Mouse (Mus musculus) thymus, postnatal 4 days (tissue): Measurements from ENCODE around the gene Vars2.

ENCODE experiments used
- DNase-seq: peaks from one replicate; pipeline ENCODE4 v3.0.0; 2021

Gene Vars2

GRCm38 (mm10) chr17:35692368-35692767, 25.0 kb upstream of the Vars2 start:
- no peak for DNase-seq

GRCm38 (mm10) chr17:35691811-35692210, 24.4 kb upstream of the Vars2 start:
- peak; percentile 14 for DNase-seq

DNA sequence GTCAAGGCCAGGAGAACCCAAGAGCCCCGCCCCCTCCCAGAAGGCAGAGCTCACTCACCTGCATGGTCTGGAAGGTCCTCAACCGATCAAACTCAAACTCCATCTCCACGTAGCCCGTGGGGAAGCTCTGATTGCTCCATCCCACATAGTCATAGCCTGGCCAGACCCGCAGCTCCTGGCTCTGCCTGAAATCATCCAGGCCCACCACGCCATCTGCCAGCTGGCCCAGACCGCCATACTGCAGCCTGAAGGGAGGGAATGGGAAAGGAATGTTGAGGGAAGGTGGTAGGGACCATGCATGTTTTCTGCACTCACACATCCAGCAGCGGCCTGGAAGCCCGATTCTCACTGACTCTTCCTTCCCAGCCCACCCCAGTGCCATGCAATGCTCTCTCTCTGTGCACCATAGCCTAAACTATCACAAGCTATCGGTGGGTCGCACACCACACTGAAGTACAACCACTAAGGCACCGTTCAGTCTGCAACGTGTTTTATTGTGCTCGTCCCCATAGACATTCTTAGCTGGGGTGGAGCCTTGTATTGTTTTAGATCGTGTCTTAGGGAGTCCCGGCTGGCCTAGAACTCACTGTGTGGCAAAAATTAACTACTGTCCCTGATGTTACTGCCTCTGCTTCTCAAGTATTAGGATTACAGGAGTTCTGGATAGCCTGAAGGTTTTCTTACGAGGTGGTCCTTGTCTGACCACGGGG, 22.7 kb upstream of the Vars2 start:
- no peak for DNase-seq

GRCm38 (mm10) chr17:35688347-35689175, 21.2 kb upstream of the Vars2 start:
- peak; percentile 81 for DNase-seq

- DNase-seq: no peak
Observed at GRCm38 (mm10) chr17:35685061-35685460, 17.7 kb upstream of the Vars2 start.

DNA sequence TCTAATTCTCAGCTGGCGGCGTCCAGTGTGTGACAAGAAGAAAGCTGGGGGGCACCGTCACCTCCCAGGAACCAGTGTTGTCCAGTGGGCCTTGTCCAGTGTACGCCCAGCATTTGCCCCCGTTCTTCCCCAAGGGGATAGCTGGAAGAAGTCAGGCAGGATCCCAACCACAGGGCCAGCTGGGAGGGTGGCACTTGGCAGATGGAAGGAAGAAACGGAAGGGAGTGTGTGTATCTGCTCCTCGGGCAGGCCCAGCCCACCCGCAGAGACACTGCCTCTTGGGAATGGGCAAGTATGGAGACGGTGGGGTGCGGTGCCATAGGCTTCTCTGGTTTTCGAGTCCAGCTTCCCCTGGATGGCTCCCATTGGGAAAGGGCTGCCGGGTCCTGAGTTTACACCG, 14.6 kb upstream of the Vars2 start:
- no peak for DNase-seq

DNA sequence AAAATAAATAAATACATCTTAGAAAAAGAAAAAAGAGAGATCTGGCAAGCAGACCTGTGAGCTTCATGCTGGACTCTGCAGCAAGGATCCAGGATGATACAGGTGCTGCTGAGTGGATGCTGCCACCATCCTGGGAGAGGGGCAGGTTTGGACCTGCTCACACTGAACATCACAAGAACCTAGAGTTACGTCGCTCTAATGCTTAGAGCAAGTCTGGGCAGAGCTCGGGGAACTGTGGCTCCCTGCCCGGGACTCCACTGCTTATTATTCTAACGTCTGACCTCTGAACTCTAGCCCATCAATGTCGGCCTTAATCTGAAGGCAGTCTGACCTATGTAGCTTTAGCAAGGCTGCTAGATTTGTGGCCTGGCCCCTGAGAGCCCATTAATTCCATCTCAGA, 13.2 kb upstream of the Vars2 start:
- no peak for DNase-seq

- peak; percentile 88 for DNase-seq
Observed at GRCm38 (mm10) chr17:35673416-35674035, 6.1 kb upstream of the Vars2 start, which contains the start of gene Gtf2h4. Gene Gtf2h4, minus strand, starts transcription at chr17:35673739.

DNA sequence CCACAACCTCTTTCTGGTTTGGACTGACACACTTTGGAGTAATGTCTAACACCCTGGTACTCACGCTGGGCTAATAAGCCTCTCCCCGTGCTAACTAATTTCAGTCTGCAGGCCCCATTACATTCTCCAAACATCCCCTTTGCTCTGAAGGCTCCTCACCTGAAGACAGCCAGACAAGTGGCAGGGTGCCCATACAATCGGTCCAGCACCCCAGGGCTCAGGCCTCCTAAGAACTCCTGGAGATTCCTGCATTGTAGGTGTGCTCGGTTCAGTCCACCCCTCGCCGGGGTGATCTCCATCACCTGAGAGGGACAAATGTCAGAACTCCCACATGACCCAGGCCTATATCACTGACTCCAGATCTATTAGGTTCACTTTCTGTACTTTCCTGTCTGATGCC, 5.1 kb upstream of the Vars2 start:
- peak; percentile 54 for DNase-seq

- peak; percentile 85 for DNase-seq
Observed at GRCm38 (mm10) chr17:35671846-35672245, 4.5 kb upstream of the Vars2 start.

DNA sequence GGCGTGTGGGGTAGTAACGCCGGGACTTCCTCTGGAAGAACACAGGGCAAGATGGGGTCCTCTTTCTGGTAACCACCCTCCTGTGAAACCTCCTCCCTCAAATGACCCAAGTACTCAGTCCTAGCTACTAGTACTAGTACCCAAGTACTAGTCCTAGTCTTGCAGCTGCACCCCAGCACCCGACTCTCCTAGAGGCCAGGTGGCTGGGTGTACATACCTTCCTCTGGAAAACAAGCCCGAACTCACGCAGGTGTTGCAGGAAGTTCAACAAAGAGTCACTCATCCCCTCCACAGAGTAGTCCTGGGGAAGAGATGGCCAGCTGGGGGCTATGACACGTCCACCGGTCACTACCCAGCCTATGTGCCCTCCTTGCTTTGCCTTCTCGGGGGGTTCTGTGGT, 2.3 kb upstream of the Vars2 start:
- peak; percentile 72 for DNase-seq

- DNase-seq: peak; percentile 71
Observed at GRCm38 (mm10) chr17:35666851-35667256, 538 bp downstream of the Vars2 start.

- DNase-seq: peak; percentile 70
Observed at GRCm38 (mm10) chr17:35665957-35666515, 1.4 kb downstream of the Vars2 start.

DNA sequence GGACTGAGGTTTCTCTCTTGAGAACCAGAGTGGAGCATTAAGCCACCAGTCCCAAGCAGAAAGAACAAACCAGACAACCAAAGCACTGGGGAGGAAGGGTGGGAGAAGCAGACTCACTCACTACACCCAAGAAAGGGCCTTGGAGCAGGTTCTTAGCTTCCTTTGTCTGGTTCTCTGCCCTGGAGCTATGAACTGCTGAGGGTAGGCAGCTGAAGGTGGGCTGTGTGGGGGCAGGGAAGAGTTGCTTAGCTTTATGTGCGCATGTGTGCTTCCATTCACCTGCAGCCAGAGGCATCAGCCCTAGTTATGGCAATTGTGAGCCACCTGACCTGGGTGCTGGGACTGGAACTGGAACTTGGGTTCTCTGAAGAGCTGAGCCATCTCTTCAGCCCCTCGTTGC, 14.3 kb downstream of the Vars2 start:
- peak; percentile 33 for DNase-seq

- DNase-seq: no peak
Observed at GRCm38 (mm10) chr17:35649429-35649828, 18.0 kb downstream of the Vars2 start.

DNA sequence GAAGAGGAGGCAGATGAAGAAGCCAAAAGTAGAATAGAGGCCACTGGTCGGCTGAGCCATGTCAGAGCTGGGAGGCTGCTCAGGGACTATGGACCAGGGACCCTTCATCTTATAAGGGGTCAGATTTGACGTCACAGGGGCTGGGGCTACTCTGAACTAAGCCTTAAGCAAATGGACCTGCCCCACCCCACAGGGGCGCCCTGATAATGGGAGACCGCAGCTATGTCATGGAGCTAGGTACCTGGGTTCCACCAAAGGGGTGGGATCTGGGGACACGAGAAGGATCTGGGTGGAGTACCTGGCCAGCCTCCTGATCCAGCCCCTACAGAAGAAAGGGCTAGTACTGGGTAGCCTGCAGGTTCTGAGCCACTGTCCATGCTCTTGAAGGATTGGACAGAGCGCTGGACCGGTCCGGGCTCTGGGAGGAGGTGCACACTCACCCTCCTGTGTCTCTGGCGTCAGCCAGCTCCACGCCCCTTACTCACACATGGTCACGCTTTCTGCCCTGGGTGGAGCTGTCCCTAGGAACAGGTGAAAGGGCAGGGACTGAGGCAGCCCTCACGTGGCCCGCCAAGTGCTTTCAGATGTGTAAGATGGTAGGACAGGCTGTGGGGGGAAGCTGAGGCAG, 23.7 kb downstream of the Vars2 start, which contains the start of gene Mucl3:
TSS of gene Mucl3 (minus strand) at position 87 of the 628 bp plus-strand sequence.
- DNase-seq: no peak

DNA sequence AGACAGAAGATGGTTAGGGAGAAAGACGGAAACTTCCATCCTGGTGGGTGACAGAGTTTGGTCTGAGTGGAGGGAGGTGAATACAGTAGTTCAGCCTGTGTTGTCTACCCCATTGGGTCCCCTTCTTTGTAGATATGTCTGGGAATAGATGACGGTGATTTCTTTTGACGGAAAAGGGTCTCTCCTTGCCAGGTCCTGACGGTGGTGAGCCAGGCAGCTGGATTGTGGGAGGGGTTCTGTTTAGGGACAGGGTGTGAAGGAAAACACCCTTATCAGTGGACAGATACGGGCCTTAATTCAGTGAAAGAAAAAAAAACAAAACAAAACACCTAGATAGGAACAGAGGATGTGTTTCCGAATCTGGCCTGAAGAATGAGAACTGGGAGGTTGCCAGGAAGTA, 28.0 kb downstream of the Vars2 start:
- no peak for DNase-seq

DNA sequence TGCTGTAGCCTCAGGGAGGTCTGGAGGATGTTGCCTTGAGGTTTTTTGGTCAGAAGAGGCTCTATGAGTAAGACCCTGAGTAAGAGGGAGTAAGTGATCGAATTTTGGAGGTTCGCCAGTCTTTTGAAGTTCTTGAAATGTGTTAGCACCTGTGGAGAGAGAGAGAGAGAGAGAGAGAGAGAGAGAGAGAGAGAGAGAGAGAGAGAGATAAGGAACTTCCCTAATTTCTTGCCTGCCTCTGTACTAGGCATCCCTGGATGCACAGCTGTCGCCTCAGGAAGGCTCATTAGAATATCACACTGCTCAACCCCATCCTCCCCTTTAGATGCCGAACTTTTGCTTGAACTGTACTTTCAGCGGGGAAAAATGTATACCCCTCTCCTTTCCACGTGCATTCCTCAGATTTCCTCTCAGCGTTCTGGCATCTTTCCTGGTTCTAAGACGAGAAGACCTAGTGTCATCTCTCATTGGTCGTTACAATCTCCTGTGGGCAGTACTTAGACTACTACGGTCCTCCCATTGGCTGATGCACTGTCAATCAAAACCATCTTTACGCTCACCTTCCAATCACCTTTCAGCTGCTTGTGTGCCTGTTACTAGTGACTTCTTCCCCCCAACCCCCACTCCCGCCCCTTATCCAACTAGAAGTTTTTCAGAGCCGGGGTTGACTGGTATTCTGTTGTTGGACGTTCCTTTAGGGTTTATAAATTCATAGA, 28.8 kb downstream of the Vars2 start:
- peak; percentile 72 for DNase-seq

DNA sequence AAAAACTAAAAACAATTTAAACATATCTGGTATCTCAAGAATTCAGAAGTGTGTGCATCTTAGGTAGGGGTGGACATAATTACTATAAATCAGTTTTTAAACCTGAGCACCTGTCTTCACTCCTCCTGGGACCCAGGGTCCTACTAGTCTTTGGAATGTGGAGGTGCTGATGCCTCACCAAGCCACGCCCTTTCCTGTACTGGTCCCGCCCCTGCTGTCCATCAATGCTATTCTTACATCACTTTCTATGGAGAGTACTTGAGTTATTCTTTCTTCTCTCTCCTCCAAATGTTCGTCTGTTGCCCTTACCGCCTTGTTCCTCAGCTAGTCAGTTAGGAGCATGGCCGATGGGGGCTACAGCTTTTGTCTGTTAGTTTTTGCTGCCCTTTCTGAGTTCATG, 31.0 kb downstream of the Vars2 start:
- DNase-seq: peak; percentile 68

- peak; percentile 84 for DNase-seq
Observed at GRCm38 (mm10) chr17:35635699-35636111, 31.7 kb downstream of the Vars2 start.

GRCm38 (mm10) chr17:35635202-35635601, 32.2 kb downstream of the Vars2 start:
- no peak for DNase-seq

DNA sequence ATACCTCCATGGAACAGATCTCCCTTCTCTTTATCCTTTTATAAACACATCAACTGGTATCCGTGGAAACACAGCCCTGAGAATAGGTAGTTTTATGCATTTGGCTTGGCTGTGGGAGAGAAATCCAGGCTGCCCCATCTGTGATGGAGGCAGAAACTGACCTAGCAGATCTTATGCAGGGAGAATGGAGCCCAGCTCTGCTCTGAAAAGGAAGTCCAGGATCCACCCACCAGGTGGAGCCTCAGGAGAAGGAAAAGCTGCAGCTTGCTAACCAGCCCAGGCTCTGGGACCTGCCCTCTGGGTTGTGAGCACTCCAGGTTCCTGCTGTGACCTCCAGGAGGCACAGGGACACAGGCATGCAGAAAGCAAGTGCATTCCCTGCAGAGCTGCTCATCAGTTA, 33.4 kb downstream of the Vars2 start:
- peak; percentile 60 for DNase-seq
